Mouse (Mus musculus): Measurements from ENCODE around the gene Zmym6.

DNA sequence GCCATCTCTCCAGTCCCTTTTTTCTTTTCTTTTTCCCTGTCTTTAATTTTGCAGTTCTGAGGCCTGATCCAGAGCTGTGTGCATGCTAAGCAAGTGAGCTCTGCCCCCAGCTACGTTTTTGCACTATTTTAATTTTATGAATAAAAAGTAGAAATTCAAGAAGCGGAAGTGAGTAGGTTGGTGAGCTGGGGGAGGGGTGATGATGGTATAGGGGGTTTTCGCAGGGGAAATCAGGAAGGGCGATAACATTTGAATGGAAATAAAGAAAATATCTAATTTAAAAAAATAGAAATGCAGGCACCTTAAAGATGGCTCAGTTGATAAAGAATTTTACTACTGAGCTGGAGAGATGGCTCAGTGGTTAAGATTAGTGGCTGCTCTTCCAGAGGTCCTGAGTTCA, 33.6 kb upstream of the Zmym6 start:
- TF ChIP-seq POLR2A (IDR thresholded peaks at IDR 0.05; ENCODE audit: borderline replicate concordance, extremely low read depth, low read depth, low read length) (no peak), CTCF (IDR thresholded peaks at IDR 0.05; ENCODE audit: insufficient read depth, low read length) (no peak)

Data from lung, adult 2 months (tissue).